Mouse (Mus musculus) midbrain, postnatal 0 days (tissue): Measurements from ENCODE around the gene Klc3. TPM values are rescaled to one million over a fixed set of nuclear protein-coding genes. Genes with fewer than 3 reads are reported as not detected.

ENCODE experiments used
- ATAC-seq: fragments of 200-750 bp; cut with Nextera tagmentation; 2 replicates; pipeline ENCODE4 v1.8.0; 2017; ENCODE audit warnings: moderate number of reproducible peaks, mild to moderate bottlenecking, moderate TSS enrichment, moderate library complexity; ENCODE audit not compliant: low FRiP score
- DNase-seq: peaks from one replicate; pipeline ENCODE4 v3.0.0-alpha.2; 2015; ENCODE audit warnings: low spot score
- H3K27ac ChIP-seq: fragments of 300-500 bp; sonication (generic); 2 replicates; pipeline ENCODE4 v1.5.1; 2014; ENCODE audit warnings: low read depth, mild to moderate bottlenecking, low read length, mixed read lengths
- H3K27me3 ChIP-seq: fragments of 300-500 bp; sonication (generic); 2 replicates; pipeline ENCODE4 v1.6.1; 2014; ENCODE audit warnings: low read length, control low read depth, mixed read lengths; ENCODE audit not compliant: insufficient read depth
- H3K36me3 ChIP-seq: fragments of 300-500 bp; sonication (generic); 2 replicates; pipeline ENCODE4 v1.6.1; 2014; ENCODE audit warnings: low read length, control low read depth, mixed read lengths; ENCODE audit not compliant: insufficient read depth
- H3K4me1 ChIP-seq: fragments of 300-500 bp; sonication (generic); 2 replicates; pipeline ENCODE4 v1.6.1; 2014; ENCODE audit warnings: mild to moderate bottlenecking, control low read depth, antibody characterized with exemption, low read length, mixed read lengths; ENCODE audit not compliant: insufficient read depth
- H3K4me2 ChIP-seq: fragments of 300-500 bp; sonication (generic); 2 replicates; pipeline ENCODE4 v1.6.1; 2014; ENCODE audit warnings: low read depth, mild to moderate bottlenecking, low read length, mixed read lengths; ENCODE audit not compliant: poor library complexity, severe bottlenecking
- H3K4me3 ChIP-seq: fragments of 300-500 bp; sonication (generic); 2 replicates; pipeline ENCODE4 v1.5.1; 2014; ENCODE audit warnings: low read depth, mild to moderate bottlenecking, low read length, moderate library complexity
- H3K9ac ChIP-seq: fragments of 300-500 bp; sonication (generic); replicated peaks from 2 replicates; pipeline ENCODE4 v1.6.1; 2014; ENCODE audit warnings: mild to moderate bottlenecking, low read length, moderate library complexity, mixed read lengths; ENCODE audit not compliant: poor library complexity, severe bottlenecking
- H3K9me3 ChIP-seq: fragments of 300-500 bp; sonication (generic); 2 replicates; pipeline ENCODE4 v1.6.1; 2016; ENCODE audit warnings: low read length, control low read depth
- CTCF ChIP-seq: IDR thresholded peaks from 2 replicates; pipeline ENCODE4 v1.5.1; 2016; ENCODE audit warnings: antibody characterized with exemption, mild to moderate bottlenecking
- WGBS: fragments of 180-500 bp; shearing (Covaris S2); extraction: QIAGEN DNeasy Blood & Tissue Kit; methylation state at CpG from one replicate; pipeline ENCODE4 v1.1.7; 2014; 5-methylcytosine and 5-hydroxymethylcytosine counted together
- polyA plus RNA-seq: library from polyadenylated mRNA; unstranded; fragments of >200 nt; fragmentation: Nextera tagmentation; extraction: Ambion mirVana; gene quantifications from 2 replicates; pipeline ENCODE4 v1.2.1, GENCODE M21; 2015
- total RNA-seq: library from RNA; depleted of rRNA; stranded (reverse); fragments of >200 nt; gene quantifications from 2 replicates; pipeline ENCODE4 v1.2.3, GENCODE M21; 2014

The Klc3 gene
- total and polyA plus RNA-seq, 2 experiments from 2014 or later: 1.4 to 1.9 TPM

- H3K4me1 ChIP-seq: no peaks in the 10 kb centered on the region
- peak; percentile 38 for DNase-seq
- no peak overlapping the region for H3K9ac ChIP-seq
- 0 out of 2 replicates have a peak, but pooled peaks have one; percentile 31 for ATAC-seq
- H3K4me2 ChIP-seq: no peak overlapping the region
- no peak overlapping the region for H3K4me3 ChIP-seq
- no peaks in the 10 kb centered on the region for H3K9me3 ChIP-seq
- no peaks in the 10 kb centered on the region for H3K27me3 ChIP-seq
- peaks cover 62% of the 10 kb centered on the region for H3K36me3 ChIP-seq
- TF ChIP-seq CTCF: no peak
- 81% methylated on average over 6 of the region's 6 CpGs for WGBS
- no peak overlapping the region for H3K27ac ChIP-seq
These were observed 23.0 kb upstream of the Klc3 start for GRCm38 (mm10) chr7:19426888-19427287.

- Histone ChIP-seq H3K27me3 (no peaks in the 10 kb centered on the region), H3K9me3 (no peaks in the 10 kb centered on the region), H3K4me1 (no peaks in the 10 kb centered on the region), H3K4me3 (no peak overlapping the region), H3K9ac (no peak overlapping the region), H3K36me3 (peaks cover 57% of the 10 kb centered on the region), H3K4me2 (no peak overlapping the region), H3K27ac (no peak overlapping the region)
- no peak for ATAC-seq
- DNase-seq: no peak
- TF ChIP-seq CTCF: no peak
- whole genome bisulfite sequencing: 81% methylated on average over 6 of the region's 6 CpGs
These were observed 22.4 kb upstream of the Klc3 start for GRCm38 (mm10) chr7:19426349-19426748.

GRCm38 (mm10) chr7:19424051-19424450 is 20.1 kb upstream of the Klc3 start:
- no peak for DNase-seq
- H3K27ac ChIP-seq: no peak overlapping the region
- H3K9ac ChIP-seq: no peak overlapping the region
- WGBS: 66% methylated on average over 4 of the region's 4 CpGs
- H3K9me3 ChIP-seq: no peaks in the 10 kb centered on the region
- no peak overlapping the region for H3K4me3 ChIP-seq
- ATAC-seq: no peak
- H3K4me2 ChIP-seq: no peak overlapping the region
- TF ChIP-seq CTCF: no peak
- peaks cover 5% of the 10 kb centered on the region; the same call in 1 of the 2 replicates for H3K4me1 ChIP-seq
- peaks cover 13% of the 10 kb centered on the region for H3K27me3 ChIP-seq
- peaks cover 38% of the 10 kb centered on the region for H3K36me3 ChIP-seq

DNA sequence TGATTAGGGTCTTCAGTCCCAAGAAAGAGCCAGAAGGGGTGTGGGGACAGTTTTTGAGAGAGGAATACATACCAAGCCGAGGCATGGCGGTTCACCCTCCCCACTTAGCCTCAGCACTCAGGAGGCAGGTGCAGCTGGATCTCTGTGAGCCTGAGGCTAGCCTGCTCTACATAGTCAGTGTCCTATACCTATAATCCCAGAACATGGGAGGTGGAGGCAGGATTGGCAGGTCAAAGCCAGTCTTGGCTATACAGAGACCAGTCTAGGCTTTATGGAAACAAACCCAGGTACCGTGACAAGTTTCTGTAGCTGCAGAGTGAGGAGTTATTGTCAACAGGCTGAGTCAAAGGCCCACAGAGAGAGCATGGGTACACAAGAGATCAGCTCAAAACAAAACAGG is 19.2 kb upstream of the Klc3 start:
- 95% methylated on average over 3 of the region's 3 CpGs for WGBS
- H3K4me2 ChIP-seq: no peak overlapping the region
- ATAC-seq (no peak), DNase-seq (no peak)
- no peaks in the 10 kb centered on the region for H3K9me3 ChIP-seq
- H3K9ac ChIP-seq: no peak overlapping the region
- H3K36me3 ChIP-seq: peaks cover 28% of the 10 kb centered on the region
- peaks cover 5% of the 10 kb centered on the region; the same call in 1 of the 2 replicates for H3K4me1 ChIP-seq
- H3K27me3 ChIP-seq: peaks cover 17% of the 10 kb centered on the region
- TF ChIP-seq CTCF: no peak
- no peak overlapping the region for H3K4me3 ChIP-seq
- no peak overlapping the region for H3K27ac ChIP-seq

DNA sequence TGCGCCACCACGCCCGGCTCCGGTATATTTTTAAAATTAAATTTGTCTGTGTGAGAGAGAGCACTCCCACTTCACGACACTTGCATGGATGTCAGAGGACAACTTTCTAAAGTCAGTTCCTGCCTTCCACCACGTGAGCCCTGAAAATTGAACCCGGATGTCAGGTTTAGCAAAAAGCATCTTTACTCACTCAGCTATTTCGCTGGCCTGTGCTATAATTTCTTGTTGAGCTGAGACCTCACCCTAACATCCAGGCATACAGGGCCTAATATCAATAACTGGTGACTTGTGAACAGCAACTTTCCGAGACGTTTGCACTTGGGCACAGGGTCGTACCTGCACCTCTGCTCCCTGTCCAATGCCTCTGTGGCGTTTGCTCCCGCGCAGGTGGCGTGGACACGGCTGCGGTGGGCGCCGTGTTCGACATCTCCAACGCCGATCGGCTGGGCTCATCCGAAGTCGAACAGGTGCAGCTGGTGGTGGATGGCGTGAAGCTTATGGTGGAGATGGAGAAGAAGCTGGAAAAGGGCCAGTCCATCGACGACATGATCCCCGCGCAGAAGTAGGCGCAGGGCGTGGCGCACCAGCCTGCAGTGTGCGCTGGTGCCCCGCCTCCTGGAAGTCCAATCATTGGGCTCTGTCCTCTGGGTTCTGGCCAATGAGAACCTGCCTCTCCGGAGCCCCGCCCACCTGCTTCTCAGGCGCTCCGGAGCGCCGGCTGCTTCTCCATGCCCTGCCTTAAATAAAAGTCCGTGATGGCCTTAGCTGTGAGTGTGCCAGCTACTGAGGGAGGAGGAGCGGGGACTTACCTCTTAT is 17.1 kb upstream of the Klc3 start:
- Histone ChIP-seq H3K4me2 (peak overlapping the region; percentile 76), H3K4me3 (peak overlapping the region; percentile 39), H3K27me3 (peaks cover 23% of the 10 kb centered on the region), H3K9ac (peak overlapping the region; percentile 39), H3K9me3 (no peaks in the 10 kb centered on the region), H3K36me3 (peaks cover 13% of the 10 kb centered on the region), H3K4me1 (peaks cover 5% of the 10 kb centered on the region; the same call in 1 of the 2 replicates), H3K27ac (no peak overlapping the region)
- no peak for TF ChIP-seq CTCF
- DNase-seq (peak; percentile 94), ATAC-seq (peak; percentile 93)
- 12% methylated on average over 43 of the region's 43 CpGs for WGBS

GRCm38 (mm10) chr7:19420121-19420520 is 16.2 kb upstream of the Klc3 start:
- peak overlapping the region; percentile 24; the same call in 1 of the 2 replicates for H3K4me2 ChIP-seq
- DNase-seq (no peak), ATAC-seq (no peak)
- no peak overlapping the region for H3K27ac ChIP-seq
- 0 out of 2 replicates have a peak overlapping the region, but pooled peaks have one; percentile 5 for H3K4me3 ChIP-seq
- peaks cover 4% of the 10 kb centered on the region for H3K36me3 ChIP-seq
- no peak overlapping the region for H3K9ac ChIP-seq
- TF ChIP-seq CTCF: no peak
- 9% methylated on average over 28 of the region's 28 CpGs for WGBS
- peaks cover 5% of the 10 kb centered on the region; the same call in 1 of the 2 replicates for H3K4me1 ChIP-seq
- no peaks in the 10 kb centered on the region for H3K9me3 ChIP-seq
- peaks cover 23% of the 10 kb centered on the region for H3K27me3 ChIP-seq
